Mouse (Mus musculus): ENCODE measurements around the gene Tnfrsf22. TPM values are rescaled to one million over a fixed set of nuclear protein-coding genes. Genes with fewer than 3 reads are reported as not detected.
"Not testable (repeated sequence)": the region's sequence is repeated elsewhere in the genome, so short reads cannot be mapped to it uniquely, and the experiment has no call there.

Tnfrsf22 gene
- polyA plus RNA-seq, 1 experiment from 2014 or later = 13.6 TPM

DNA sequence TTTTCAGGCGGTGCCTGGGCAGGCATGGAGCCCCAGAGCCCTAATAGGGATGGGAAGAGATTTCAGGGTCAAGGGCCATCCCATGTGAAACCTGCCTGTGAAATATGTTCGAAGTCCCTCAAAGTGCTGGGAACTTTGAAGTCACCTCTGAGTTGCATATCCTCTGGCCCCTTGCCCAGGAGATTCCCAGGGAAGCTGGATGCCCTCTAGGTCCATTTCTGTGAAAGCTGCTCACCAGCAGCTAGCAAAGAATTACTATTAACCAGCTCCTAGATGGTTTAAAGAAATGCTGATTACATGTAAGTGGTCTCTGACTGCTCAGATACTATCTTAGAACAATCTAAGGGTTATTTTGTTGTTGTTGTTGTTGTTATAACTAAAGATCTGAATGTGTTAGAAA is 35.1 kb upstream of the Tnfrsf22 start:
- not testable (repeated sequence) for H3K4me3 ChIP-seq; ATAC-seq (ENCODE audit: insufficient number of reproducible peaks, insufficient read depth, low FRiP score, low TSS enrichment); H3K9ac ChIP-seq; H3K4me2 ChIP-seq (replicated peaks); H3K9me3 ChIP-seq; H3K4me1 ChIP-seq; H3K27ac ChIP-seq; H3K27me3 ChIP-seq
- H3K36me3 ChIP-seq = peaks cover 17% of the 10 kb centered on the region
- 92% methylated on average over 1 of the region's 2 CpGs for WGBS

DNA sequence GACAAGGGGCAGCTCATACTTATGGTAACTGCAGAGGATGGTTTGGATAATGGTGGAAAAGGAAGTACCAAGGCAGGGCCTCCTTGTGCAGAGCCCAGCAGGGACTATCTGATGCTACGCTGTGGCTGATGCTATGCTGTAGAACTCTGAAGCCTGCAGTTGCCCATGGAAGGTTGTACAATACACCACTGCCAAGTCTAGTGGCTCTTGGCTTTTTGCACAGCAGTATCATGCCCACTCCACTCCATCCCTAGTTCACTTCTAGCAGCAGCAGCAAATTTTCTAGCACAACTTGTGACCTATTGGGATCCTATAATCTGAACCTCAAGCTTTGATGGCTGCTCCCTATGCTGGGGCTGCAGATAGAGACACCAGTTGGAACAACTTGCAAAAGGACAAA is 32.1 kb upstream of the Tnfrsf22 start:
- Histone ChIP-seq H3K9ac (no peak overlapping the region), H3K36me3 (no peaks in the 10 kb centered on the region), H3K27ac (no peak overlapping the region), H3K9me3 (no peaks in the 10 kb centered on the region), H3K4me3 (no peak overlapping the region), H3K27me3 (no peaks in the 10 kb centered on the region; the same call in 1 of the 2 replicates), H3K4me2 (replicated peaks) (no peak overlapping the region), H3K4me1 (no peaks in the 10 kb centered on the region)
- no peak for ATAC-seq (ENCODE audit: insufficient number of reproducible peaks, insufficient read depth, low FRiP score, low TSS enrichment)
- WGBS = 75% methylated on average over 1 of the region's 1 CpGs

DNA sequence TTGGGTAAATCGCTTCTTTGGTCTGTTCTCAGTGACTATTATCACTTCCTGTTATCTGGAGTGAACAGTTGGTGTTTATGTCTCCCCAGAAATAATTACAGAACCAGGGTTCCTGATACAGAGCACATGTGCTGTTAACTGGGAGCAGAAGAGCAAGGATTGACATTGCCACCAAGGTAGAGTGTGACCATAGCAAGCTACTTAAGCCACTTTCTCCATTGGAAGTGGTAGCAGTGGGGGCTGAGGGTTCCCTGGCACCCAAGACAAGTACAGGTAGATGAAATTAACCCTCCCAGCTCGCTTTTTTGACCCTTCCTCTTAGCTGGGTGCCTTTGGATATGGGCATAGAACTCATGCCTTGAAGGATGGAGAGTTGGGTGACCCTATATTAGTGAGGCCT is 31.4 kb upstream of the Tnfrsf22 start:
- H3K27ac ChIP-seq; H3K9ac ChIP-seq; H3K4me1 ChIP-seq; H3K4me2 ChIP-seq (replicated peaks); H3K27me3 ChIP-seq; H3K36me3 ChIP-seq; H3K4me3 ChIP-seq; ATAC-seq (ENCODE audit: insufficient number of reproducible peaks, insufficient read depth, low FRiP score, low TSS enrichment); H3K9me3 ChIP-seq: not testable (repeated sequence)
- 57% methylated on average over 2 of the region's 2 CpGs for WGBS

DNA sequence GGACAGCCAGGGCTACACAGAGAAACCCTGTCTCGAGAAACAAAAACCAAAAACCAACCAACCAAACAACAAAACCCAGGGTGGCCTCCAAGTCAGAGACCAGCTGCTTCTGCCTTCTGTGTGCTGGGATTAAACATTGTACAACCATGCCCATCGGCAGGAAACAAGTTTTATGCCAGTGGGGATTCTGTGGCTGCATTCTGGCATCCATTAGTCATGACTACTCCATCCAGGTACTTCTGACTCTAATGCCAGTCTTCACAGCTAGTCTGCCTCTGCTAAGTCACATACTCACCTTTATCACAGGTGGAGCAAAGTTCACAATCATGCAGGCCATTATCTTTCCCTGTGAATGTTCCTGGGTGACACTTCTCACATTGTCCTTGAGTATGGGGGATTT is 30.2 kb upstream of the Tnfrsf22 start:
- not testable (repeated sequence) for H3K9me3 ChIP-seq; H3K4me1 ChIP-seq; ATAC-seq (ENCODE audit: insufficient number of reproducible peaks, insufficient read depth, low FRiP score, low TSS enrichment); H3K4me3 ChIP-seq; H3K27ac ChIP-seq; H3K36me3 ChIP-seq; H3K9ac ChIP-seq; H3K4me2 ChIP-seq (replicated peaks); H3K27me3 ChIP-seq
- 84% methylated on average over 2 of the region's 2 CpGs for WGBS

DNA sequence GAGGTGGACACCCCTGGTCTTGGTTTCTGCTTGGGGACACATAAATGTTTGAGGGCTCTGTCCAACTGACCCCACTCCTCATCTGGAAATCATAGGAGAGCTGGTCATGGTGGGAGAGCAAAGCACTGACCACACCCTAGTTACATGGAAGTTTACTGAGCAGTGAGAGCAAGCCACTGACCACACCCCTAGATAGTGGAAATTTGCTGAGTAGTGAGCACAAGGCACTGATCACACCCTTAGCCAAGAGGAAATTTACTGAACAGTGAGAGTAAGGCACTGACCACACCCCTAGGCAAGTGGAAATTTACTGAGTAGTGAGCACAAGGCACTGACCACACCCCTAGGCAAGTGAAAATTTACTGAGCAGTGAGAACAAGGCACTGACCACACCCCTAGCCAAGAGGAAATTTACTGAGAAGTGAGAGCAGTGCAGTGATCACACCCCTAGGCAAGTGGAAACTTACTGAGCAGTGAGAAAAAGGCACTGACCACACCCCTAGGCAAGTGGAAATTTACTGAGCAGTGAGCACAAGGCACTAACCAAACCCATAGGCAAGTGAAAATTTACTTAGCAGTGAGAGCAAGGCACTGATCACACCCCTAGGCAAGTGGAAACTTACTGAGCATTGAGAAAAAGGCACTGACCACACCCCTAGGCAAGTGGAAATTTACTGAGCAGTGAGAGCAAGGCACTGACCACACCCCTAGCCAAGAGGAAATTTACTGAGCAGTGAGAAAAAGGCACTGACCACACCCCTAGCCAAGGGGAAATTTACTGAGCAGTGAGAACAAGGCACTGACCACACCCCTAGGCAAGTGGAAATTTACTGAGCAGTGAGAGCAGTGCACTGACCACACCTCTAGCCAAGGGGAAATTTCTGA is 17.2 kb upstream of the Tnfrsf22 start:
- Histone ChIP-seq H3K27me3 (no peaks in the 10 kb centered on the region), H3K4me3 (no peak overlapping the region), H3K4me1 (no peaks in the 10 kb centered on the region), H3K27ac (no peak overlapping the region), H3K4me2 (replicated peaks) (no peak overlapping the region), H3K9me3 (no peaks in the 10 kb centered on the region), H3K9ac (no peak overlapping the region), H3K36me3 (no peaks in the 10 kb centered on the region)
- ATAC-seq (ENCODE audit: insufficient number of reproducible peaks, insufficient read depth, low FRiP score, low TSS enrichment) = no peak

DNA sequence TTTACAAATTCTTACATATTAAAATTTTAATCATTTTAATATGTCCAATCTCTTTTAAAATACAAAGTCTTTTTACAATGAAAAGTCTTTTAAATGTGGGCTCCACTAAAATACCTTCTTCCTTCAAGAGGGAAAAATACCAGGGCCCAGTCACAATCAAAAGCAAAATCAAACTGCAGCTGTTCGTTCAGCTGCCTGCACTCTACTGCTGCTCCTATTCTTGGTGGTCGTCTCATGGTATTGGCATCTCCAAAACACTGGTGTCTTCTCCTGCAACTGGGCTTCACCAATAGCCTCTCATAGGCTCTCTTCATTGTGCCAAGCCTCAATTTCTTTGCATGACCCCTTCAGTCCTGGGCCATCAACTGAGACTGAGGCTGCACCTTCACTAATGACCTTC is 14.0 kb upstream of the Tnfrsf22 start:
- no peaks in the 10 kb centered on the region for H3K36me3 ChIP-seq
- 88% methylated on average over 2 of the region's 2 CpGs for WGBS

DNA sequence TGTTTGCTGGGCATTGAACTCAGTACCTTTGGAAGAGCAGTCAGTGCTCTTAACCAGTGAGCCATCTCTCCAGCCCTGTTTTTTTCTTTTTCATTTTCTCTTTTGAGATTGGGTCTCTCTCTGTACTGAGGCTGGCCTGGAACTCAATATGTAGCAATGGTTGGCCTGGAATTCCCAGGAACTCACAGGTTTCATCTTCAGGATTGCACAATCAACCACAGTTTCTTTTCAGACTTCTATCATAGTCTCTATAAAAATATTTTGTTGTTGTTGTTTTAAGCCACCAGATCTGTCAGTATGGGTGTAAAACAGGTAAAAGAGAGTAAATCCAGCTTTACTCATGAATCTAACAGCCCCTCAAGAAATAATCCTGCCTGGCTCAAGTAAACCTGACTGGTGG is 11.3 kb upstream of the Tnfrsf22 start:
- Histone ChIP-seq H3K27me3 (no peaks in the 10 kb centered on the region), H3K9me3 (no peaks in the 10 kb centered on the region), H3K4me2 (replicated peaks) (no peak overlapping the region), H3K9ac (no peak overlapping the region), H3K36me3 (no peaks in the 10 kb centered on the region), H3K4me3 (no peak overlapping the region), H3K27ac (no peak overlapping the region), H3K4me1 (no peaks in the 10 kb centered on the region)
- no peak for ATAC-seq (ENCODE audit: insufficient number of reproducible peaks, insufficient read depth, low FRiP score, low TSS enrichment)

More for the DNA sequence above, 14.0 kb upstream of the Tnfrsf22 start:
- no peaks in the 10 kb centered on the region for H3K4me1 ChIP-seq
- no peak overlapping the region for H3K27ac ChIP-seq
- ATAC-seq (ENCODE audit: insufficient number of reproducible peaks, insufficient read depth, low FRiP score, low TSS enrichment) = no peak
- no peaks in the 10 kb centered on the region for H3K9me3 ChIP-seq
- H3K4me3 ChIP-seq = no peak overlapping the region
- H3K9ac ChIP-seq = no peak overlapping the region
- H3K27me3 ChIP-seq = no peaks in the 10 kb centered on the region
- H3K4me2 ChIP-seq (replicated peaks) = no peak overlapping the region

DNA sequence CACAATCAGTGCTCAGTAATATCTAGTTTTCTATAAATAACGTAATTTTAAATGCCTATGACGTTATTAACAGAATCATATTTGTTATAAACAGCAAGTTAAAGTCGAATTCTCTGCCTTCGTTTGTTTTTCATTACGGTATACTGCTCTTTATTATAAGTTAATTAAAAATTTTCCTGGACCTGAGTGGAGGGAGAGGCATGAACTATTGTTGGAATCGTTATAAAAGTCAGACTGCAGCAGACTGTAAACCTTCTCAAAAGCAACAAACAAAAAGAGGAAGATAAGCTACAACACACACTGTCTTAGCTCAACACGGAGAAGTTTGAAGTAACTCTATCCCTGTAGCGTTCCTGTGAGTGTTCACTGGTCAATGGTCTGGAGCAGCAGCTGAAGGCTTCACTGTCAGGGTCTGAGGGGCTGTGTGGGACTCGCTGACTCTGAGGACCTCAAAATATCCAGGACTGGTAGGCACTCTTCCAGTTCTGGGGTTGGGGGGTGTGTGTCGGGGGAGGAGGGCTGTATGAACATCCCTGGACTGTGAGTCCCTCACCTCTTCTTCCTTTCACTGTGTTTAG is 397 bp upstream of the Tnfrsf22 start:
- H3K4me3 ChIP-seq = peak overlapping the region; percentile 78
- not testable (repeated sequence) for H3K4me1 ChIP-seq; H3K9me3 ChIP-seq; H3K27me3 ChIP-seq; H3K9ac ChIP-seq; H3K27ac ChIP-seq; ATAC-seq (ENCODE audit: insufficient number of reproducible peaks, insufficient read depth, low FRiP score, low TSS enrichment); H3K36me3 ChIP-seq
- peak overlapping the region; percentile 71; the same call in 1 of the 2 replicates for H3K4me2 ChIP-seq (replicated peaks)
- 55% methylated on average over 10 of the region's 10 CpGs for WGBS

DNA sequence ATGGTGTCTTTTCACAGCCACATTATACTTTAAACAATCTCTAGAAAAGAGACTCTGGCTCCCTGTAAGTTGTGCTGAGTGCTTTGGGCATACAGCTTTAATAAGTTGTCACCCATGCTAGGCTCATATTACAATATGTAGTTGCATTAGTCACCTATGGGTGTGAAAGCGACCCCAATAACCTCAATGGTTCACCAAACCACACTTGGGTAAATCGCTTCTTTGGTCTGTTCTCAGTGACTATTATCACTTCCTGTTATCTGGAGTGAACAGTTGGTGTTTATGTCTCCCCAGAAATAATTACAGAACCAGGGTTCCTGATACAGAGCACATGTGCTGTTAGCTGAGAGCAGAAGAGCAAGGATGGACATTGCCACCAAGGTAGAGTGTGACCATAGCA is 5.5 kb downstream of the Tnfrsf22 start:
- H3K27me3 ChIP-seq; H3K4me2 ChIP-seq (replicated peaks); H3K4me3 ChIP-seq; H3K9ac ChIP-seq; H3K36me3 ChIP-seq; H3K27ac ChIP-seq; H3K9me3 ChIP-seq; H3K4me1 ChIP-seq; ATAC-seq (ENCODE audit: insufficient number of reproducible peaks, insufficient read depth, low FRiP score, low TSS enrichment): not testable (repeated sequence)
- WGBS = 87% methylated on average over 2 of the region's 2 CpGs

DNA sequence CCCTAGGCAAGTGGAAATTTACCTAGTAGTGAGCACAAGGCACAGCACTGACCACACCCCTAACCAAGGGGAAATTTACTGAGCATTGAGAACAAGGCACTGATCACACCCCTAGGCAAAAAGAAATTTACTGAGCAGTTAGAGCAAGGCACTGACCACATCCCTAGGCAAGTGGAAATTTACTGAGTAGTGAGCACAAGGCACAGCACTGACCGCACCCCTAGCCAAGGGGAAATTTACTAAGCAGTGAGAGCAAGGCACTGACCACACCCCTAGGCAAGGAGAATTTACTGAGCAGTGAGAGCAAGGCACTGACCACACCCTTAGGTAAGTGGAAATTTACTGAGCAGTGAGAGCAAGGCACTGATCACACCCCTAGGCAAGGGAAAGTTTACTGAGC is 12.8 kb downstream of the Tnfrsf22 start:
- Histone ChIP-seq H3K27me3 (no peaks in the 10 kb centered on the region), H3K4me3 (no peak overlapping the region), H3K4me2 (replicated peaks) (no peak overlapping the region), H3K9ac (no peak overlapping the region), H3K27ac (no peak overlapping the region), H3K36me3 (no peaks in the 10 kb centered on the region), H3K9me3 (0 out of 2 replicates have a peak, but pooled peaks cover 4% of the 10 kb centered on the region), H3K4me1 (no peaks in the 10 kb centered on the region)
- 89% methylated on average over 1 of the region's 1 CpGs for WGBS
- no peak for ATAC-seq (ENCODE audit: insufficient number of reproducible peaks, insufficient read depth, low FRiP score, low TSS enrichment)

DNA sequence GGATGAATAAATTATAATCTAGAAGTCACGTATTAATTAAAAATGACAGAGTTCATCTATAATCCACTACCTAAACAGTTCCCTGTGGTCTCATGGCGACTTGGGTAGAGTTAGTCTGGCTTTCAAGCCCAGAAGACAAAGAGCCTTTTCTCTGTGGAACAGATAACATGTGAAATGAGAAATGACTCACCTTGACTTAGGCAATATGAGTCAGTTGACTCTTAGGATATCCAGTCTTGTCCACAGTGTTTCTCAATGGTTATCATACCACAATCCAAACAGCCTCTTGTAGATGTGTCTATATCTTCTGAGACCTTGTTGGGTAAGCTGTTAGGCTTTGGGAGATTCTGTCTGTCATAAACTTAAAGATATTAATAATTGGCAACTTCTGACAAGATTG is 18.0 kb downstream of the Tnfrsf22 start:
- ATAC-seq (ENCODE audit: insufficient number of reproducible peaks, insufficient read depth, low FRiP score, low TSS enrichment) = no peak
- Histone ChIP-seq H3K36me3 (no peaks in the 10 kb centered on the region), H3K27me3 (no peaks in the 10 kb centered on the region), H3K4me3 (no peak overlapping the region), H3K9ac (no peak overlapping the region), H3K4me2 (replicated peaks) (no peak overlapping the region), H3K9me3 (0 out of 2 replicates have a peak, but pooled peaks cover 4% of the 10 kb centered on the region), H3K4me1 (no peaks in the 10 kb centered on the region), H3K27ac (no peak overlapping the region)
- WGBS = 67% methylated on average over 2 of the region's 2 CpGs

DNA sequence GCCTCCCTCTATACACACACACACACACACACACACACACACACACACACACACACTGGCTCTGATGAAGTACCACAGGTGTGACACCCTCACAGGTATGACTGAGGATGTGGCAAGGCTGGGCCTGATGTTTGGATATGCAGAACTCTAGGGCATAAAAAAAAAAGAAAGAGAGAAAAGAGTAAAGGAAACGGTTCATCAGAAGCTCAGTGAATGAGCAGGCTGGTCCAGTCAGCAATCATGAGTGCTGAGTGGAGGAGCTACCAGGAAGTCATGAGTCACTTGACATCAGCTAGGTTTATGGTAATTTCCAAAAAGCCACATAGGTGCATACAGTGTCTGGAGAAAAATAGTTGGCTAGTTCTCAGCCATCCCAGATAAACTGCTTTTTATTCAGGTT is 20.0 kb downstream of the Tnfrsf22 start:
- no peak overlapping the region for H3K27ac ChIP-seq
- no peak for ATAC-seq (ENCODE audit: insufficient number of reproducible peaks, insufficient read depth, low FRiP score, low TSS enrichment)
- H3K4me1 ChIP-seq = no peaks in the 10 kb centered on the region
- no peak overlapping the region for H3K4me3 ChIP-seq
- no peak overlapping the region for H3K9ac ChIP-seq
- whole genome bisulfite sequencing = 66% methylated on average over 1 of the region's 1 CpGs
- H3K4me2 ChIP-seq (replicated peaks) = no peak overlapping the region
- no peaks in the 10 kb centered on the region for H3K36me3 ChIP-seq
- H3K27me3 ChIP-seq = no peaks in the 10 kb centered on the region
- 0 out of 2 replicates have a peak, but pooled peaks cover 4% of the 10 kb centered on the region for H3K9me3 ChIP-seq
